ENCODE assay signal across 8 mouse cellular contexts in the genomic region with DNA sequence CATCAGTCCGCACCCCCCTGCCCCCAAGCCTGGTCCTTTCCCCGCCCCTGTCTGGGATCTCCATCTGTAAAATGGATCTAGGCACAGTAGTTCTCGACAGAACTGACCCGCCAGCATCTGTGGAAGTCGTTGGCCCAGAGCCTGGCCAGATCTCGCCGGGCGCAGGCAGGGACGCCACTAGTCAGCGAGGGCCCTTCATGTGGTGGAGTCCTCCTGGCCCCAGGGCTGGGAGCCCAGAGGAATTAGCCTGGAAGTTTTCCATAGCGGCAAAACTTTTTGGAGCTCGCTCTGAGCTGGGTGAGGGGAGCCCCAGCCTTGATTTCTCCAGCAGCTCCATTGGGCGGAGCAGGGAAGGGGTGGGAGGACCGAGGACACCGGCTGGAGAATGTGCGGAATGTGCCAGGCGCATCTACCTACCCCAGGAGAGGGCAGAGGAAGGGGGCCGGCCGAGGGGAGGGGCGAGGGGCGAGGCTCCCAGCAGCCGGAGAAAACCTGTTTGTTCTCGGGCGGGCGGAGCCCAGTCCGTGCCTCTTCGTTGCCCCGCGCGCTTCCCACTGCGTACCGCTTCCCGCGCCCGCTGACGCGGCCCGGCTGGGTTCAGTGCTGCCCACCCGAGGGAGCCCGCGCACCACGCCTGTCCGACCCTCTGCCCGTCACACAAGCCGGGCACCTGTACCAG. TPM values are rescaled to one million over a fixed set of nuclear protein-coding genes. Genes with fewer than 3 reads are reported as not detected.
DNase-seq lines count a peak whose midpoint lies in the region; ATAC-seq lines count a peak whose summit lies in the region.

A gene (plus strand): TSS at position 499 of the 679 bp plus-strand sequence.

- intact Hi-C loops in heart, postnatal 25 days (cut with DNase I), result no loop called here

- H3K9ac ChIP-seq in forebrain, embryonic 14.5 days (ENCODE audit: low read length), result peak within 1 kb of the TSS; percentile 29; the same call in 1 of the 2 replicates

- H3K36me3 ChIP-seq in forebrain, embryonic 14.5 days (ENCODE audit: control insufficient read depth, insufficient read depth, low read length), result no peaks in the 10 kb centered on the region
- H3K36me3 ChIP-seq in midbrain, embryonic 10.5 days, result no peaks in the 10 kb centered on the region

- DNase-seq in right cerebral cortex, postnatal 4 days, result peak; percentile 14
- no peak for DNase-seq in right cerebral cortex, adult 18-20 months
- DNase-seq in forebrain, embryonic 14.5 days (ENCODE audit: low spot score), result peak; percentile 13
- DNase-seq in heart, postnatal 25 days (ENCODE audit: low spot score), result peak; percentile 30
- peak; percentile 74 to 82 for DNase-seq in kidney, postnatal 4 days
- DNase-seq in midbrain, embryonic 10.5 days (ENCODE audit: low spot score), result peak; percentile 58
- peak; percentile 63 for DNase-seq in testis, postnatal 14 days (ENCODE audit: low spot score)
- no peak for DNase-seq in adipocyte (ENCODE audit: low spot score)

- H3K9me3 ChIP-seq in forebrain, embryonic 14.5 days (replicated peaks; ENCODE audit: control insufficient read depth, low read length), result no peaks in the 10 kb centered on the region
- H3K9me3 ChIP-seq in midbrain, embryonic 10.5 days (replicated peaks), result no peaks in the 10 kb centered on the region

- H3K4me3 ChIP-seq in forebrain, embryonic 14.5 days (ENCODE audit: low read depth, low read length), result peak within 1 kb of the TSS; percentile 29
- peak within 1 kb of the TSS; percentile 54 for H3K4me3 ChIP-seq in midbrain, embryonic 10.5 days

- H3K27ac ChIP-seq in forebrain, embryonic 14.5 days (ENCODE audit: low read depth, low read length), result no peak within 1 kb of the TSS
- peak within 1 kb of the TSS; percentile 64; the same call in 1 of the 2 replicates for H3K27ac ChIP-seq in midbrain, embryonic 10.5 days (replicated peaks)

- 32% methylated on average over 41 of the region's 45 CpGs for WGBS in forebrain, embryonic 14.5 days
- WGBS in midbrain, embryonic 10.5 days, result 11% methylated on average over 43 of the region's 45 CpGs

- H3K27me3 ChIP-seq in forebrain, embryonic 14.5 days (replicated peaks; ENCODE audit: control insufficient read depth, insufficient read depth, low read length), result no peaks in the 10 kb centered on the region
- H3K27me3 ChIP-seq in midbrain, embryonic 10.5 days (ENCODE audit: low read depth, poor library complexity, severe bottlenecking), result peaks cover 56% of the 10 kb centered on the region

- peak; percentile 82 for ATAC-seq in forebrain, embryonic 14.5 days

- no peaks in the 10 kb centered on the region for H3K4me1 ChIP-seq in forebrain, embryonic 14.5 days (ENCODE audit: control insufficient read depth, insufficient read depth, low read length)
- H3K4me1 ChIP-seq in midbrain, embryonic 10.5 days, result peaks cover 11% of the 10 kb centered on the region; the same call in 1 of the 2 replicates

- H3K4me2 ChIP-seq in forebrain, embryonic 14.5 days (ENCODE audit: low read length), result peak within 1 kb of the TSS; percentile 54

RNA-seq across cellular contexts. Expression of the gene that starts here (rescaled TPM):
- 0.76 and 0.87 TPM in 2 replicates for polyA plus RNA-seq in forebrain, embryonic 14.5 days (2014; fragmentation: Nextera tagmentation; extraction: Ambion mirVana)
- 1 to 10 TPM; 1.2 to 1.9 TPM for total RNA-seq in heart, postnatal 25 days (2021)
- 2.6 and 3.2 TPM in 2 replicates for polyA plus RNA-seq in midbrain, embryonic 10.5 days (2016; fragmentation: Nextera tagmentation; extraction: Ambion mirVana)

Comparison
In these comparisons a context has a peak if more than half of its experiments do, and no peak if none do; other contexts are left out.
1. DNase-seq: peak in right cerebral cortex, postnatal 4 days (single experiment), heart, postnatal 25 days (single experiment), kidney, postnatal 4 days (2 of 2), midbrain, embryonic 10.5 days (single experiment) and testis, postnatal 14 days (single experiment); none in right cerebral cortex, adult 18-20 months (single experiment) and adipocyte (single experiment).
2. Peak in DNase-seq, ATAC-seq, H3K4me3 ChIP-seq, H3K9ac ChIP-seq and H3K4me2 ChIP-seq in forebrain, embryonic 14.5 days; RNA of the gene not detected or under 1 TPM.